In the genomic region with DNA sequence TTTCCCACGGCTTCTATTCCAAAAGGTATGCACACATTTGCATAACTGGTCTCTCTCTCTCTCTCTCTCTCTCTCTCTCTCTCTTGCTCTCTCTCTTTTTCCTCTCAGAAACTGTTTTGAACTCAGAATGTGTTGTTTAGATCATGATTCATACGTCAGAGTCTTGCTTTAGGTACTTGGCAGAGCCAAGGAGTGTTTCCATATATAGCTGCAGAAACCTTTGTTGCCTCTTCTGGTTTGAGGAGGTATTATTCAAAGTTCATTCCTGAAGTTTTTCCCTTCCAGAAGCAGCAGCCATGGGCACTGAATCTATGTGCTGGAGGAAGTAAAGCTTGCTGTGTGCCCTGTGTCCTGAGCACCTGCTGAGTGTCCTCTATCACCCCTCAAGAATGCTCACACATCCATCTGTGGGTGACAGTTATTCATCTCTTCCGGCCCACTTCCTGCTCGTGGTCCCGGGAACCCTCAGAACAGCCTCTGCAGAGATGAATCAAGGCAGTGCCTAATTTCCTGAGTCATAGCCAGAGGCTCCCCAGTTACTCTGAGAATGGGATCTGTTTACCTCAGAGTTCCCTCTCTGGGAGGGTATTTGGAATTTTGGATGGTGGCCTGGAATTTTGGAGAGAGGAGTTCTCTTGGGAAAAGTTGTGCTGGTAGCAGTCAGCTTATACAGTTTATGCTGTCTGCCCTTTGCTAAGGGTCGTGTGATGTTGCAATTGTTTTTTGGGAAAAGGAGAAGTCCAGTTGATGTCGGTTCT, we compare ENCODE assay signal across 9 mouse cellular contexts.
DNase-seq lines count a peak whose midpoint lies in the region; ATAC-seq lines count a peak whose summit lies in the region.
"Had no signal": no experiment of that assay in that cellular context is flagged by ENCODE, and none has a peak within 500 bp of the region (broad histone marks: within the 10 kb centered on the region; RNA-seq: fewer than 3 reads in every experiment).

No protein-coding gene starts in this region.

- peaks cover 13% of the 10 kb centered on the region for H3K4me1 ChIP-seq in kidney, embryonic 15.5 days
- H3K4me1 ChIP-seq in stomach, embryonic 16.5 days (ENCODE audit: control insufficient read depth, insufficient read depth, low read length): peaks cover 10% of the 10 kb centered on the region; the same call in 1 of the 2 replicates
- H3K4me1 ChIP-seq in midbrain, embryonic 10.5 days: no peaks in the 10 kb centered on the region
- H3K4me1 ChIP-seq: liver, embryonic 13.5 days had no signal

- H3K27me3 ChIP-seq in kidney, embryonic 15.5 days: no peaks in the 10 kb centered on the region
- H3K27me3 ChIP-seq in stomach, embryonic 16.5 days (ENCODE audit: control insufficient read depth, insufficient read depth, low read length): no peaks in the 10 kb centered on the region
- no peaks in the 10 kb centered on the region for H3K27me3 ChIP-seq in midbrain, embryonic 10.5 days (ENCODE audit: low read depth, poor library complexity, severe bottlenecking)
- H3K27me3 ChIP-seq: liver, embryonic 13.5 days had no signal

- H3K9me3 ChIP-seq in kidney, embryonic 15.5 days (replicated peaks): no peaks in the 10 kb centered on the region
- no peaks in the 10 kb centered on the region for H3K9me3 ChIP-seq in stomach, embryonic 16.5 days (replicated peaks; ENCODE audit: control insufficient read depth, low read length)
- no peaks in the 10 kb centered on the region for H3K9me3 ChIP-seq in midbrain, embryonic 10.5 days (replicated peaks)
- H3K9me3 ChIP-seq: liver, embryonic 13.5 days had no signal

- H3K4me2 ChIP-seq in kidney, embryonic 15.5 days: no peak overlapping the region
- no peak overlapping the region for H3K4me2 ChIP-seq in stomach, embryonic 16.5 days (ENCODE audit: low read depth, low read length)
- H3K4me2 ChIP-seq: liver, embryonic 13.5 days had no signal

- H3K4me3 ChIP-seq in kidney, embryonic 15.5 days (replicated peaks): no peak overlapping the region
- H3K4me3 ChIP-seq in stomach, embryonic 16.5 days (replicated peaks; ENCODE audit: low read length): no peak overlapping the region
- H3K4me3 ChIP-seq in midbrain, embryonic 10.5 days: no peak overlapping the region
- H3K4me3 ChIP-seq: liver, embryonic 13.5 days had no signal

- peak; percentile 13 for DNase-seq in adrenal gland, adult 2 months
- DNase-seq in adrenal gland, postnatal 4 days (ENCODE audit: low spot score in 2 of 2): no peak
- DNase-seq in retina, postnatal 1 day: peak; percentile 12
- no peak for DNase-seq in retina, embryonic 14.5 days (ENCODE audit: low spot score)
- no peak for DNase-seq in midbrain, embryonic 10.5 days (ENCODE audit: low spot score)
- DNase-seq: liver, embryonic 13.5 days had no signal

- 41% methylated on average over 7 of the region's 7 CpGs for WGBS in kidney, embryonic 15.5 days
- 33% methylated on average over 7 of the region's 7 CpGs for WGBS in stomach, embryonic 16.5 days
- WGBS in midbrain, embryonic 10.5 days: 80% methylated on average over 7 of the region's 7 CpGs

- no peaks in the 10 kb centered on the region for H3K36me3 ChIP-seq in kidney, embryonic 15.5 days
- no peaks in the 10 kb centered on the region for H3K36me3 ChIP-seq in stomach, embryonic 16.5 days (ENCODE audit: control insufficient read depth, insufficient read depth, low read length)
- no peaks in the 10 kb centered on the region for H3K36me3 ChIP-seq in midbrain, embryonic 10.5 days
- H3K36me3 ChIP-seq: liver, embryonic 13.5 days had no signal

- H3K27ac ChIP-seq in kidney, embryonic 15.5 days: peak overlapping the region; percentile 7; the same call in 1 of the 2 replicates
- peak overlapping the region; percentile 47 for H3K27ac ChIP-seq in stomach, embryonic 16.5 days (ENCODE audit: low read length)
- no peak overlapping the region for H3K27ac ChIP-seq in midbrain, embryonic 10.5 days (replicated peaks)
- H3K27ac ChIP-seq: liver, embryonic 13.5 days had no signal

- no peak for ATAC-seq in kidney, embryonic 15.5 days (replicated peaks; ENCODE audit: low FRiP score)
- peak; percentile 38; the same call in 1 of the 2 replicates for ATAC-seq in stomach, embryonic 16.5 days (ENCODE audit: insufficient read depth, low FRiP score)
- ATAC-seq in cerebellum, adult (ENCODE audit: insufficient number of reproducible peaks, low FRiP score, low TSS enrichment): no peak

- H3K9ac ChIP-seq in kidney, embryonic 15.5 days: no peak overlapping the region
- H3K9ac ChIP-seq in stomach, embryonic 16.5 days (ENCODE audit: low read length): no peak overlapping the region
- H3K9ac ChIP-seq: liver, embryonic 13.5 days had no signal

Comparison
In these comparisons a context has a peak if more than half of its experiments do, and no peak if none do; other contexts are left out.
1. DNase-seq: peak in adrenal gland, adult 2 months (single experiment) and retina, postnatal 1 day (single experiment); none in adrenal gland, postnatal 4 days (0 of 2), retina, embryonic 14.5 days (single experiment) and midbrain, embryonic 10.5 days (single experiment).